ENCODE assay signal across 8 mouse cellular contexts in the genomic region with DNA sequence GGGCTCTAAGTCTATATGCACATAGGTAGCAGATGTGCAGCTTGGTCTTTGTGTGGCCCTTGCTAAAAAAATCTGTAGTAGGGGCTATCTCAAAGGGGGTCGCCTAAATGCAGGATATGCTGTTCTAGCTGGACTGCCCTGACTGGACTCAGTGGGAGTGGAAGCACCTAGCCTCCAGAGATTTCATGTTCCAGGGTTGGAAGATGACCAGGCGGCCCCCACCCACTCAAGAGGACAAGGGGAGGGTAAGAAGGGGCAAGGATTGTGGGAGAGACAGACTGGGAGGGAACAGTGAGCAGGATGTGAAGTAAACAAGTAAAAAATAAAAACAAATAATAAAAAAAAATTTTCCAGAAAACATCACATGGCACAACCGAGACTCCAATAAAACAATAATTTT. TPM values are rescaled to one million over a fixed set of nuclear protein-coding genes. Genes with fewer than 3 reads are reported as not detected.
"Had no signal": no experiment of that assay in that cellular context is flagged by ENCODE, and none has a peak within 500 bp of the region (broad histone marks: within the 10 kb centered on the region; RNA-seq: fewer than 3 reads in every experiment).

No protein-coding gene starts in this region.

RNA-seq across cellular contexts. Expression of gene Gm9495, which starts 33.3 kb away (rescaled TPM):
- total RNA-seq: gastrocnemius, adult 18-20 months; gastrocnemius, postnatal 25 days; layer of hippocampus, adult 18-20 months; layer of hippocampus, postnatal 14 days; left cerebral cortex, adult 18-20 months; left cerebral cortex, postnatal 25 days; left cerebral cortex, postnatal 4 days; liver, adult 2 months had no signal
